Mouse (Mus musculus) central nervous system, embryonic 11.5 days (tissue): Measurements from ENCODE around the gene Rhox2f. TPM values are rescaled to one million over a fixed set of nuclear protein-coding genes. Genes with fewer than 3 reads are reported as not detected.

ENCODE experiments used
- polyA plus RNA-seq: library from polyadenylated mRNA; depleted of rRNA; stranded (reverse); fragments of >200 nt; gene quantifications from 2 replicates; pipeline ENCODE4 v1.2.3, GENCODE M21; 2012; rRNA removed

The Rhox2f gene
- polyA plus RNA-seq: 0.15 and 0.30 TPM in 2 replicates

GRCm38 (mm10) chrX:37571105-37571504, at the start of gene Rhox2f:
Gene Rhox2f, plus strand, starts transcription at chrX:37571405.

GRCm38 (mm10) chrX:37530152-37530551, 41.1 kb upstream of the Rhox2f start, which contains the start of gene Rhox2e:
Gene Rhox2e, plus strand, starts transcription at chrX:37530452.

GRCm38 (mm10) chrX:37541719-37542118, 29.5 kb upstream of the Rhox2f start, which contains the start of gene Rhox3e:
Gene Rhox3e, plus strand, starts transcription at chrX:37542019.

GRCm38 (mm10) chrX:37557112-37557511, 14.1 kb upstream of the Rhox2f start, which contains the start of gene Rhox4e:
Gene Rhox4e, plus strand, starts transcription at chrX:37557412.

GRCm38 (mm10) chrX:37580692-37581091, 9.5 kb downstream of the Rhox2f start, which contains the start of gene Rhox3f:
Gene Rhox3f, plus strand, starts transcription at chrX:37580992.

GRCm38 (mm10) chrX:37607604-37608003, 36.4 kb downstream of the Rhox2f start, which contains the start of gene Rhox4f:
Gene Rhox4f, minus strand, starts transcription at chrX:37607704.

Other genes with a start within 250 kb of the Rhox2f start
- not detected in 2 replicates for gene Rhox3a2, start 191.4 kb upstream of the Rhox2f start, polyA plus RNA-seq
- 0.35 and 1.6 TPM in 2 replicates for gene Rhox4a2, start 180.6 kb upstream of the Rhox2f start, polyA plus RNA-seq
- 0.21 and 0.82 TPM in 2 replicates for gene Rhox2b, start 159.3 kb upstream of the Rhox2f start, polyA plus RNA-seq
- 0.19 and 0.49 TPM in 2 replicates for gene Rhox4b, start 138.9 kb upstream of the Rhox2f start, polyA plus RNA-seq
- 0.66 and 1.4 TPM in 2 replicates for gene Rhox2c, start 117.7 kb upstream of the Rhox2f start, polyA plus RNA-seq
- 0.48 TPM in 1 of 2 replicates, not detected in the other for gene Rhox3c, start 112.8 kb upstream of the Rhox2f start, polyA plus RNA-seq
- gene Rhox4c, start 91.1 kb upstream of the Rhox2f start, polyA plus RNA-seq: not detected in 2 replicates
- 0.20 TPM in 1 of 2 replicates, not detected in the other for gene Rhox2d, start 78.0 kb upstream of the Rhox2f start, polyA plus RNA-seq
- 0.12 and 0.13 TPM in 2 replicates for gene Rhox4d, start 57.0 kb upstream of the Rhox2f start, polyA plus RNA-seq
- gene Rhox2e, start 41.0 kb upstream of the Rhox2f start, polyA plus RNA-seq: 0.16 TPM in 1 of 2 replicates, not detected in the other
- not detected in 2 replicates for gene Rhox3e, start 29.4 kb upstream of the Rhox2f start, polyA plus RNA-seq
- gene Rhox4e, start 14.0 kb upstream of the Rhox2f start, polyA plus RNA-seq: not detected in 2 replicates
- not detected in 2 replicates for gene Rhox3f, start 9.6 kb downstream of the Rhox2f start, polyA plus RNA-seq
- not detected in 2 replicates for gene Rhox4f, start 36.3 kb downstream of the Rhox2f start, polyA plus RNA-seq
- not detected in 2 replicates for gene Rhox3g, start 57.2 kb downstream of the Rhox2f start, polyA plus RNA-seq
- not detected in 2 replicates for gene Rhox2g, start 72.1 kb downstream of the Rhox2f start, polyA plus RNA-seq
- gene Rhox4g, start 79.9 kb downstream of the Rhox2f start, polyA plus RNA-seq: 0.08 TPM in 1 of 2 replicates, not detected in the other
- gene Rhox3h, start 97.4 kb downstream of the Rhox2f start, polyA plus RNA-seq: not detected in 2 replicates
- not detected in 2 replicates for gene Rhox2h, start 101.9 kb downstream of the Rhox2f start, polyA plus RNA-seq
- gene Rhox5, start 233.4 kb downstream of the Rhox2f start, polyA plus RNA-seq: 2.4 and 3.0 TPM in 2 replicates